Mouse (Mus musculus) C2C12 (cell line): ENCODE measurements at regions not wholly inside any gene's neighbourhood (a gene's known extent, or its start where the extent isn't known, plus 50 kb on each side); places are given as distances from the start of the nearest gene placed in this dataset.
"Not testable (repeated sequence)": the region's sequence is repeated elsewhere in the genome, so short reads cannot be mapped to it uniquely, and the experiment has no call there.

Experiments
- H3K27me3 ChIP-seq: one replicate; pipeline ENCODE4 v1.6.1; 2011; ENCODE audit not compliant: control insufficient read depth, insufficient read depth, insufficient read length
- H3K36me3 ChIP-seq: one replicate; pipeline ENCODE4 v1.6.1; 2011; ENCODE audit not compliant: control insufficient read depth, insufficient read depth
- H3K4me3 ChIP-seq: one replicate; pipeline ENCODE4 v1.5.1; 2011; ENCODE audit warnings: mild to moderate bottlenecking, control low read depth; ENCODE audit not compliant: poor library complexity, insufficient read depth, severe bottlenecking
- H3K79me2 ChIP-seq: one replicate; pipeline ENCODE4 v1.6.1; 2011; ENCODE audit not compliant: control insufficient read depth, insufficient read depth
- H3K79me3 ChIP-seq: one replicate; pipeline ENCODE4 v1.6.1; 2011; ENCODE audit warnings: low read depth, control low read depth
- H3ac ChIP-seq: one replicate; pipeline ENCODE3; 2011; ENCODE audit warnings: low read depth; ENCODE audit not compliant: control insufficient read depth, insufficient read length
- CEBPB ChIP-seq: IDR thresholded peaks from one replicate; pipeline ENCODE4 v1.6.1; 2011; ENCODE audit warnings: low read depth, mild to moderate bottlenecking, control low read depth, moderate library complexity
- CTCF ChIP-seq: IDR thresholded peaks from one replicate; pipeline ENCODE4 v1.5.1; 2011; ENCODE audit not compliant: control insufficient read depth, insufficient read depth, insufficient read length
- FOSL1 ChIP-seq: IDR thresholded peaks from one replicate; pipeline ENCODE4 v1.8.0; 2011; ENCODE audit warnings: mild to moderate bottlenecking, low read length; ENCODE audit not compliant: poor library complexity, insufficient read depth, severe bottlenecking
- MAX ChIP-seq: IDR thresholded peaks from one replicate; pipeline ENCODE4 v1.6.1; 2011; ENCODE audit warnings: mild to moderate bottlenecking, control low read depth
- MYOD1 ChIP-seq: IDR thresholded peaks from one replicate; pipeline ENCODE4 v1.6.1; 2011; ENCODE audit warnings: low read depth; ENCODE audit not compliant: control insufficient read depth, insufficient read length
- MYOG ChIP-seq: IDR thresholded peaks from one replicate; pipeline ENCODE4 v1.6.1; 2011; ENCODE audit not compliant: control insufficient read depth, insufficient read length; ENCODE audit errors: extremely low read depth
- USF1 ChIP-seq: IDR thresholded peaks from one replicate; pipeline ENCODE4 v1.6.1; 2011; ENCODE audit warnings: low read depth, mild to moderate bottlenecking, control low read depth, moderate library complexity

- TF ChIP-seq USF1 (no peak), CTCF (no peak), MYOD1 (no peak), CEBPB (no peak), MYOG (no peak), FOSL1 (no peak), MAX (no peak)
- Histone ChIP-seq H3ac (no peak overlapping the region), H3K79me2 (no peaks in the 10 kb centered on the region), H3K4me3 (no peak overlapping the region), H3K36me3 (no peaks in the 10 kb centered on the region), H3K79me3 (no peaks in the 10 kb centered on the region), H3K27me3 (no peaks in the 10 kb centered on the region)
Measured at GRCm38 (mm10) chr5:148661120-148661519, 108.5 kb upstream of the Ubl3 start.

- Histone ChIP-seq H3ac (no peak overlapping the region), H3K4me3 (no peak overlapping the region), H3K36me3 (no peaks in the 10 kb centered on the region), H3K27me3 (no peaks in the 10 kb centered on the region), H3K79me2 (no peaks in the 10 kb centered on the region), H3K79me3 (no peaks in the 10 kb centered on the region)
- TF ChIP-seq CEBPB (no peak), CTCF (no peak), MYOD1 (no peak), MYOG (no peak), MAX (no peak), USF1 (no peak), FOSL1 (no peak)
Measured at GRCm38 (mm10) chr5:148657936-148658640, 105.5 kb upstream of the Ubl3 start.

- Histone ChIP-seq H3K79me3 (no peaks in the 10 kb centered on the region), H3K36me3 (no peaks in the 10 kb centered on the region), H3K4me3 (no peak overlapping the region), H3K79me2 (no peaks in the 10 kb centered on the region), H3K27me3 (no peaks in the 10 kb centered on the region), H3ac (no peak overlapping the region)
- TF ChIP-seq MYOG (no peak), MYOD1 (no peak), MAX (no peak), FOSL1 (no peak), CEBPB (no peak), CTCF (no peak)
Measured at GRCm38 (mm10) chr5:148652525-148653243, 100.1 kb upstream of the Ubl3 start.

DNA sequence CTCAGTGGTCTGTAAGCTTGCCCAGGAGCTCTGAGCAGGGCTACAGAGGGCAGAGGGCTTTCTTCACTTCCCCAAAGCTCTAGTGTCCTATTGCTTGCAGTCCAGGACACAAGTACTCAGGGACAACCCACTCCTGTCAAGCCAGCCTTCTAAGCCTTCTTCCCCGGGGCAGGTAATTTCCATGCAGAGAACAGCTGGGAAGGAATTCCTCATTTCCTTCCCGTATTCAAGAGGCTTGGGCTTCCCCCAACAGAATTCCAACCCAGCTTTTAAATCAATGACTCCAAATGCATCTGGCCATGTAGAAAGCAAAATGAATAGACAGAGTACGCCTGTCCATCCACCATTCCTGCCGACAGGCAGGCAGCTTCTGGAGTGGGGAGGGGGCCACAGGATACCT is 99.1 kb upstream of the Ubl3 start:
- H3K36me3 ChIP-seq: no peaks in the 10 kb centered on the region
- TF ChIP-seq FOSL1 (no peak), USF1 (no peak), CTCF (no peak), MAX (no peak), CEBPB (no peak), MYOD1 (no peak), MYOG (no peak)

GRCm38 (mm10) chr5:148649573-148649972 is 97.0 kb upstream of the Ubl3 start:
- H3ac ChIP-seq, H3K36me3 ChIP-seq, H3K79me2 ChIP-seq, H3K27me3 ChIP-seq, H3K4me3 ChIP-seq, H3K79me3 ChIP-seq: not testable (repeated sequence)

More for the DNA sequence above, 99.1 kb upstream of the Ubl3 start:
- Histone ChIP-seq H3K79me2 (no peaks in the 10 kb centered on the region), H3ac (no peak overlapping the region), H3K27me3 (no peaks in the 10 kb centered on the region), H3K4me3 (no peak overlapping the region), H3K79me3 (no peaks in the 10 kb centered on the region)

GRCm38 (mm10) chr5:148649123-148649522 is 96.5 kb upstream of the Ubl3 start:
- no peaks in the 10 kb centered on the region for H3K79me3 ChIP-seq
- H3ac ChIP-seq: no peak overlapping the region
- no peaks in the 10 kb centered on the region for H3K36me3 ChIP-seq
- no peaks in the 10 kb centered on the region for H3K27me3 ChIP-seq
- H3K79me2 ChIP-seq: no peaks in the 10 kb centered on the region
- TF ChIP-seq USF1: peak; percentile 31
- no peak for TF ChIP-seq CEBPB
- no peak overlapping the region for H3K4me3 ChIP-seq
